Mouse (Mus musculus) cerebellum, adult 9-11 months (tissue): ENCODE data around the gene Sec31b.
A peak's percentile ranks its signal among the peaks of the same experiment; 100 is the strongest.

ENCODE experiments used
- DNase-seq: peaks from one replicate; pipeline ENCODE4 v3.0.0; 2022

The Sec31b gene

GRCm38 (mm10) chr19:44525551-44526205 lies 20.0 kb downstream of the Sec31b start:
- DNase-seq, result no peak

GRCm38 (mm10) chr19:44519152-44519551 lies 26.5 kb downstream of the Sec31b start:
- DNase-seq, result no peak

DNA sequence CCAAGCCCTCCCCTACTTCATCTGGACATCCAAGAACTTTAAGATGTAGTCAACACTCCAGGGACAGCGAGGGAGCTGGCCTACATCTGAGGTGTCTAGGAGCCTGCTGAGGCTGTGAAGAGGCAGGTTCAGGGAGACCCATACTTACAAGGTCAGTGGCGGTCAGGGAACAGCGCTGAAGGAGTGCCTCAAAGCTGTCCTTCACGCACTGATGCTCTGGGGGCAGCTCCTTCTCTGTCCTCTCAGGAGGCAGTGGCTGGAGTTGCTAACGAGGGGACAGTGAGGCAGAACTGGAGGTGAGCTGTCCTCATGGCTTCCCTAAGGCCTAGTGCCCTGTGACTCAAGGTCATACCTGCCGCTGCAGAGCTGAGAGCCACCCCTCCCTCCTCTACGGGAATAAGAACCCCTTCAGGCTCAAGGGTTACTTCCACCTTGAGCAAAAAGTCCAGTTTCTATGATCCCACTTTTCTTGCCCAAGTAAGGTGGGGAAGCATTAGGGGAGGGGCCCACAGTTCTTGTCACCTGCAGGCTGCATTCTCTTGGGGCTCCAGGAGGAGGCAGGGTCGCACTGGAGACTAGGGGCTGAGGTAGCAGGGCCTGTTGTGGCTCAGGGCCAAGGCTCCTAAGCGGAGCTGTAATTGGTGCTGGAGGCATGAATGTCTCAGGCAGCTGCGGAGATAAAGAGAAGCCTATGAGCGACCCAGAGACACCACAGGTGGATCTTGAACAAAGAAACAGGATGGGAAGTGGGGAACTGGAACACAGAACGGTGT lies 27.5 kb downstream of the Sec31b start:
- no peak for DNase-seq

- no peak for DNase-seq
These were observed 29.9 kb downstream of the Sec31b start for GRCm38 (mm10) chr19:44515769-44516168.

DNA sequence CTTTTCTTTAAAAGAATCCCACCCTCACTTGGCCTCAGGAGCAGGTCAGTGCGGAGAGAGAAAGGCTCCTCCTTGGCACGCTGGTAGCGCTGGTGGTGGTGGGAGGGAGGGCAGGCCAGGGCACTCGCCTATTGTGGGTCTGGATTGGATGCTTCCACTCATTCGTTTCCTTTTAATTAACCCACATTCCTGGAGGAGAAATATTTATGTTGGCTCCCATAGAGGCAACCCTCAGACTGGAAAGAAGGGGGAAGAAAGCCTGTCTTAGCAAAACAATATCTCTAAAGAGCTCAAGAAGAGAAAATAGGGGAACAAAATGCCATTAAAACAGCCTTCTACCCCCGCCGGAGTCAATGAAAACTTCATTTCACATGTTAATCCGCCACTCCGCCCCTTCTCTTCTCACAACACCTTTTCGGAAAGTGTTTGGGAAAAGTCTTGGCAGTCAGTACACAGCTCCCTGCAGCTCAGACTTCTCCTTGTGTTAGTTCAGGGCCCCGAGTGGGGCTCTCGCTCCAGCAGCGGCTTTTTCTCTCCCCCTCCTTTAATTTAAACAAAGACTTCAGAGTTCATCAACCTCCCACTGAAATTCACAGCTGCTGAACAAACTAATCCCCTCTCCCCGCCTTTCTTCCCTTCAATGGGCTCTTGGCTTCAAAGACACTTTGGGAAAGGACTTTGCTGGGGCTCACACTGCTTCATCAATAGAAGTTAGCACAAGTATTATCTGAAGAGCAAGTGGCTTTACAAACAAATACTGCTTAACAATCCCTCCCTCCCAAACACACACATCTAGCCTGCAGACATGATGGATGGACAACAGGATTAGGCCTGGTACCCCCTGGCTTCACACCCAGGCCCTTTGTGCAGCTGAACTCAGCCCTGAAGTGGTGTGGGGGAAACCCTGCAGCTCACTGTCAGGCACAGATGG lies 30.9 kb downstream of the Sec31b start:
- DNase-seq, result no peak

DNA sequence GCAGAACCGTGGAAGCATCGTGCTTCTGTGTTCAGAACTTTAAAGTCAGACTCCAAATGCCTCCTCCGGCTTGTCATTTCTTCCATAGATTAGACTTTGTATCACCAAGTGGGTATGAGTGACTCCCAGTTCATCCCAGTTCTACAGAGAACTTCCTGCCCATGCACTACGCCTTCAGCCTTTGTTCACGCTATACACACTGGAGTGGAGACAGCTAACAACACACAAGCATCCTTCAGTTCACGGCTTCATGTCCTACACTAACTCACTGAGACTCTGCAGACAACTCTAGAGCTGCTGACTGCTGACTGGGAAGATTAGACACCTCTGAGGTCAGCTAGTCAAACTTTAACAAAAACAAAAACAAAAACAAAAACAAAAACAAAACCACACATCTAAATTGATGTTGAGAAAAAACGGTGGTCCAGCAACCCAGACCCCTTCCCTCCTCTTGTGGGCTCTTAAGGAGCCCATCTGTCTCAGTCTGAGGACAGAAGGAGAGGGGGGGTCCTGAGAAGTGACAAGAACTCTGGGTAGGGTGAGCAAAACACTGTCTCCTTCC lies 31.7 kb downstream of the Sec31b start:
- DNase-seq, result no peak

DNA sequence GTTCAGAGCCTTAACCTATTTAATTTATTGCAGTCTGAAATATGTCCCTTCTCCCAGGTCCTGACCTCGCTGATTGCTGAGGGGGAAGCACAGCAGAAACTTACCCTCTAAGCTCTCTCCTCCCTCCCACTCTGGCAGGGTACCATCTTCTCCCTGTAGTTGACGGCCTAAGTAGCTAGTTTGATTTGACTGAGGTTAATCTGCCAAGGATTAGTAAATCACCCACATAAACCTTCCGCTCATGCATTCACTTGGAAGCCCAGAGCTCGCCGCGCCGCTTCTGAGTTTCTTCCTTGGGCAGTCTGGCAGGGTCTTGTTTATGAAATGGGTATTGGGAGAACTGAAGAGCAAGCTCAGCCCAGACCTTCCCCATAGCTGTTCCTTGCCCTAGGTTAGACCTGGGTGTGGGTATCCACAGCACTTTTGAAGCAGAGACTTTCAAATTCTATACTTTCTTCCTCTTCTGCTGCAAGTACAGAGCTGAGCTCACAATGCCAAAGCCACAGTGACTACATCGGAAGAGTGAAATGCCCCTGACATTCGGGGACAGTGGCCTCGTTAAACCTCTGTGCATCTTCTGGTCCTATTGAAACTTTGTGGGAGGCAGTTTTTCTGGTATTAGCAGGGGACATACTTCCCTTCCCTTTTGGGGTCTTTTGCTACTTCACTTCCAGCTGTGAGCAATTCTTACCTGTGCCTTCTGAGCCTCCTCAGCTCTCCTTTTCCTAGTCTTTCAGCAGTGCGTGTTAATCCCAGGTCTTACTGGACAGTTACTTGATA lies 32.4 kb downstream of the Sec31b start:
- DNase-seq, result no peak

DNA sequence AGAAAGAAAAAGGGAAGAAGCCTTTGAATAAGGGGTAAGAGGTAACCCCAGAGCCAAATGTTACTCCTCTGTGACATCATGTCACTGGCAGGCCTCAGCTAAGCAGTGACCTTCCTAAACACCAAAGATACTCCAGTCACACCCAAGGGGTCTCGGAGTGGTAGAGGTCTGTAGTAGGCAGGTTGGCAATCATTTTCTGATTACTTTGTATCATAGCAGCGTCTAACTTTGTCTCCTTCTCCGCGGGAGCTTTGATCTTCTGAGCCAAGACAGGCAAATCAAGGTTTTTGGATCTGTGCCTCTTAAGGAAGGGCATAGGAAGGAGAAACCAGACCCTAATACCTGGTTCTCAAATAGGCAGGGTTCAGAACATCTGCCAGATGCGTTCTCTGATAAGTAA lies 33.1 kb downstream of the Sec31b start:
- DNase-seq, result no peak

GRCm38 (mm10) chr19:44511451-44512231 lies 34.0 kb downstream of the Sec31b start:
- DNase-seq, result no peak

GRCm38 (mm10) chr19:44510534-44511175 lies 35.0 kb downstream of the Sec31b start:
- no peak for DNase-seq

DNA sequence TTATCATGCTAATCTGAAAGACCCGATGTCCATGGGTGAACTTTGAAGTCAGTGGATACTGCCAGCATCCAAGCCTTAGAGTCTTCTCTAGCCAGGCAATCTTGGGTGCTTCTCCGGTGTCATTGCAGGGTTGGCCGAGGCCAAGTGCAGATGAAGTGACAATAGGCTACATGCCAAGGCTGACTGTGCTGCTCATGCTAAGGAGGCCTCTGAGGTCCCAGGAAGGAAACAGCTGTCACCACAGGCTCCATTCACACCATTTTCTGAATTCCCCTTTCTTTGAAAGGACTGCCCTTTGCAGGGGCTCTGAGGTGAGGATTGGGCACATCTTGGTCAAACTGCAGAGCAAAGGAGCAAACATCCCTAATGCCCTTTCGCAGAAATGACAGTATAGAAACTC lies 42.9 kb downstream of the Sec31b start:
- no peak for DNase-seq

GRCm38 (mm10) chr19:44501925-44502324 lies 43.7 kb downstream of the Sec31b start:
- no peak for DNase-seq

GRCm38 (mm10) chr19:44500240-44500639 lies 45.4 kb downstream of the Sec31b start:
- DNase-seq, result no peak

GRCm38 (mm10) chr19:44498936-44499335 lies 46.7 kb downstream of the Sec31b start:
- DNase-seq, result no peak

GRCm38 (mm10) chr19:44496941-44497340 lies 48.7 kb downstream of the Sec31b start:
- DNase-seq, result no peak

- DNase-seq, result no peak
These were observed 49.2 kb downstream of the Sec31b start for GRCm38 (mm10) chr19:44496511-44496910.

DNA sequence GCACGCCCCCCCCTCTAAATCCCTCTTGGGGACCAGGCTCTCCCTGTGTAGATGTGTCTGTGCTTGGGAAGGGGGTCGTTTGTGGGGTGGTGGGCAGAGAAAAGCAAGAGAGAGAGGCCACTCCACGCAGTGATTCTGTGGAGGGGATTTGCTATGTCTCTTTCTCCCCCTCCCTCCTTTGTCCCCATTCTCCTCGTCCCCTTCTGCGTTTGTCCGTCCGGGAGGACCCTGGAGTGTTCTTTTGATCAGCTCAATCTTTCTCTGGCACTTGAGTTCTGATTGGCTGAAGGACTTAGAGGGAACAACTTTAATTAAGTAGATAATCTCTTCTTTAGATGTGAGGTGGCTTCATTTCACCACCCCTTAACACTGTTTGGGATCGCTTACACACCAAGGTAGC lies 52.5 kb downstream of the Sec31b start, which contains the start of gene Wnt8b:
Gene Wnt8b (plus strand): TSS at position 345 of the 400 bp plus-strand sequence.
- no peak for DNase-seq

GRCm38 (mm10) chr19:44487266-44487665 lies 58.4 kb downstream of the Sec31b start:
- peak; percentile 4 for DNase-seq

- no peak for DNase-seq
These were observed 69.1 kb downstream of the Sec31b start for GRCm38 (mm10) chr19:44476541-44476940.

GRCm38 (mm10) chr19:44475268-44475667 lies 70.4 kb downstream of the Sec31b start:
- DNase-seq, result no peak

DNA sequence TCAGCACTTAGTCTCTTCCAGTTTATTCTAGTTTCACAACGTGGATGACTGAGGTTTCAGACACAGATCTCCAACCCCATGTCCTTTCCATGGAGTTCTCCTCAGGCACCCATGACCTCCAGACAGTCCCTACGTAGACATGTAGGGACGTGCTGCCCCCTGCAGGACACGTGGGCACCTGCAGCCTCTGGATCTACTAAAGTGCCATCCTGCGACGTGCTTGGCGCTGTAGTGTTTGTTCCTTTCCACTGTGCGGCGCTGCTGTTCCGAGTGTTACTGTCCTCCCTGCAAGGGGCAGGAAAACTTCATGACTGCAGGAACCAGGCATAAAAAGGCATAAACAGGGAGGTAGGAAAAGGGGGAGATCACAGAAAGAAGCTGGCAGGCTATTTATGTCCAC lies 71.5 kb downstream of the Sec31b start:
- DNase-seq, result peak; percentile 67
